In genomic region chr12:42914374-42914773, GRCm38 (mm10) we compare ENCODE assay signal across 16 mouse cellular contexts.
"Had no signal": no experiment of that assay in that cellular context is flagged by ENCODE, and none has a peak within 500 bp of the region (broad histone marks: within the 10 kb centered on the region; RNA-seq: fewer than 3 reads in every experiment).

No protein-coding gene starts in this region.

- H3K36me3 ChIP-seq: neural tube, embryonic 12.5 days; neural tube, embryonic 13.5 days; neural tube, embryonic 15.5 days; stomach, embryonic 15.5 days had no signal

- H3K4me1 ChIP-seq: neural tube, embryonic 12.5 days; neural tube, embryonic 13.5 days; neural tube, embryonic 15.5 days; stomach, embryonic 15.5 days had no signal

- H3K9me3 ChIP-seq: neural tube, embryonic 12.5 days; neural tube, embryonic 13.5 days; neural tube, embryonic 15.5 days; stomach, embryonic 15.5 days had no signal

- H3K4me2 ChIP-seq: neural tube, embryonic 12.5 days; neural tube, embryonic 13.5 days; neural tube, embryonic 15.5 days; stomach, embryonic 15.5 days had no signal

- DNase-seq: retina, postnatal 1 day; right cerebral cortex, adult 18-20 months; right cerebral cortex, postnatal 14 days; right cerebral cortex, postnatal 4 days; spleen, adult 18-20 months; thymus, adult 18-20 months; thymus, adult 2 months; thymus, postnatal 14 days; thymus, postnatal 25 days; thymus, postnatal 36 days; thymus, postnatal 4 days had no signal

- H3K9ac ChIP-seq: neural tube, embryonic 12.5 days; neural tube, embryonic 13.5 days; neural tube, embryonic 15.5 days; stomach, embryonic 15.5 days had no signal

- H3K27me3 ChIP-seq: neural tube, embryonic 12.5 days; neural tube, embryonic 13.5 days; neural tube, embryonic 15.5 days; stomach, embryonic 15.5 days had no signal

- H3K27ac ChIP-seq: neural tube, embryonic 12.5 days; neural tube, embryonic 13.5 days; neural tube, embryonic 15.5 days; stomach, embryonic 15.5 days; stomach, postnatal 0 days had no signal

- H3K4me3 ChIP-seq: neural tube, embryonic 12.5 days; neural tube, embryonic 13.5 days; neural tube, embryonic 15.5 days; stomach, embryonic 15.5 days had no signal
